Mouse (Mus musculus) naive thymus-derived CD4-positive, alpha-beta T cell, adult 5 months (primary cell): Measurements from ENCODE around the gene Gm6460. TPM values are rescaled to one million over a fixed set of nuclear protein-coding genes. Genes with fewer than 3 reads are reported as not detected.

Source experiments
- polyA plus RNA-seq: library from polyadenylated mRNA; unstranded; fragments of 100-300 nt; shearing (Covaris generic); gene quantifications from one replicate; pipeline ENCODE4 v1.2.1, GENCODE M21; 2017

Gene Gm6460
- polyA plus RNA-seq, result not detected

GRCm38 (mm10) chr5:11594613-11595012 lies at the start of gene Gm6460:
TSS of gene Gm6460 (plus strand) at chr5:11594913.

Other genes starting within 250 kb of the Gm6460 start
- gene Gm8897, start 178.5 kb upstream of the Gm6460 start, polyA plus RNA-seq, result not detected
- not detected for gene Gm8906, start 92.2 kb upstream of the Gm6460 start, polyA plus RNA-seq
- gene Gm8922, start 87.0 kb downstream of the Gm6460 start, polyA plus RNA-seq, result not detected
- gene Gm8926, start 175.6 kb downstream of the Gm6460 start, polyA plus RNA-seq, result not detected